Mouse (Mus musculus) C2C12 (cell line): ENCODE measurements around the gene Plekhm1.

Experiments used
- CEBPB ChIP-seq: IDR thresholded peaks from one replicate; pipeline ENCODE4 v1.6.1; 2011; ENCODE audit warnings: low read depth, mild to moderate bottlenecking, control low read depth, moderate library complexity
- CTCF ChIP-seq: IDR thresholded peaks from one replicate; pipeline ENCODE4 v1.5.1; 2011; ENCODE audit not compliant: control insufficient read depth, insufficient read depth, insufficient read length
- MAX ChIP-seq: IDR thresholded peaks from one replicate; pipeline ENCODE4 v1.6.1; 2011; ENCODE audit warnings: mild to moderate bottlenecking, control low read depth
- MYOD1 ChIP-seq: IDR thresholded peaks from one replicate; pipeline ENCODE4 v1.6.1; 2011; ENCODE audit warnings: low read depth; ENCODE audit not compliant: control insufficient read depth, insufficient read length
- USF1 ChIP-seq: IDR thresholded peaks from one replicate; pipeline ENCODE4 v1.6.1; 2011; ENCODE audit warnings: low read depth, mild to moderate bottlenecking, control low read depth, moderate library complexity

DNA sequence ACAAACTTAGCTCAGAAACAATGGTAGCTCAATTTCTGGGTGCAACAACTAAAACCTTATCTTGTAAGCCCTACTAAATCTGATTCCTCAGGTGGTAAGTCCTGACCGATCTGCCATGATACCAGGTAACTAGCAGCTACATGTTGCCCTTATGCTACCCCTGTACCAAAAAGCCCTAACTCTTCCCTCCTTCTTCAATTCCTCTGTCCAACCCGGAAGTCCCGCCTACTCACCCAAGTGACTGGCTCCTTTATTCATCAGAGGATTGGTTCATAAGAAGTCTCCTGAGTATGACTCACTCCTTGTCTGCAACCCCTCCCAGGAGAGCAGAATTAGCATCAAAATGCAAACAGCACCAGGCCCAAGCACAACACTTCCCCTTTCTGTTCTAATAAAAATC is 31.2 kb upstream of the Plekhm1 start:
- TF ChIP-seq USF1 (no peak), MAX (no peak), MYOD1 (no peak), CTCF (no peak), CEBPB (no peak)
